Comparison of ENCODE assay signal across 8 mouse cellular contexts in genomic region chr6:125046691-125047090, GRCm38 (mm10). TPM values are rescaled to one million over a fixed set of nuclear protein-coding genes. Genes with fewer than 3 reads are reported as not detected.
A peak's percentile ranks its signal among the peaks of the same experiment; 100 is the strongest.
DNase-seq lines count a peak whose midpoint lies in the region; ATAC-seq and TF ChIP-seq lines count a peak whose summit lies in the region.

No protein-coding gene starts in this region.

- WGBS in bone marrow, adult 2 months: 30% methylated on average over 5 of the region's 5 CpGs
- WGBS in heart, embryonic 16.5 days: 36% methylated on average over 5 of the region's 5 CpGs
- WGBS in liver, embryonic 11.5 days: 38% methylated on average over 5 of the region's 5 CpGs
- 51% methylated on average over 5 of the region's 5 CpGs for WGBS in neural tube, embryonic 11.5 days
- WGBS in stomach, embryonic 15.5 days: 28% methylated on average over 5 of the region's 5 CpGs

- peak; percentile 88 for TF ChIP-seq CTCF in bone marrow, adult 2 months (IDR thresholded peaks at IDR 0.05; ENCODE audit: control insufficient read depth, insufficient read depth, low read length)
- TF ChIP-seq CTCF in embryonic fibroblast, embryonic 13.5 days (IDR thresholded peaks at IDR 0.05; ENCODE audit: borderline replicate concordance, insufficient read depth, low read length): peak; percentile 55; the same call in 1 of the 2 replicates

- peak; percentile 79 for ATAC-seq in CD4-positive, CD25-positive, alpha-beta regulatory T cell, adult 4 months
- ATAC-seq in heart, embryonic 16.5 days (replicated peaks; ENCODE audit: extremely low read depth, insufficient read depth, low FRiP score): peak; percentile 47; the same call in 1 of the 2 replicates
- peak; percentile 33 for ATAC-seq in liver, embryonic 11.5 days (replicated peaks; ENCODE audit: low FRiP score)
- ATAC-seq in neural tube, embryonic 11.5 days (ENCODE audit: insufficient read depth, low FRiP score, low TSS enrichment): peak; percentile 51; the same call in 1 of the 2 replicates
- 0 out of 2 replicates have a peak, but pooled peaks have one; percentile 19 for ATAC-seq in stomach, embryonic 15.5 days (ENCODE audit: insufficient read depth, low FRiP score, low read depth)

- no peak overlapping the region for H3K27ac ChIP-seq in bone marrow, adult 2 months (ENCODE audit: control insufficient read depth, insufficient read depth, low read depth, low read length, poor library complexity)
- H3K27ac ChIP-seq in embryonic fibroblast, embryonic 13.5 days (ENCODE audit: insufficient read depth, low read length): no peak overlapping the region
- no peak overlapping the region for H3K27ac ChIP-seq in heart, embryonic 16.5 days (ENCODE audit: low read length)
- no peak overlapping the region for H3K27ac ChIP-seq in liver, embryonic 11.5 days (ENCODE audit: low read depth, low read length)
- no peak overlapping the region for H3K27ac ChIP-seq in neural tube, embryonic 11.5 days (ENCODE audit: low read depth, low read length)
- H3K27ac ChIP-seq in stomach, embryonic 15.5 days: no peak overlapping the region

- no peaks in the 10 kb centered on the region for H3K27me3 ChIP-seq in heart, embryonic 16.5 days (ENCODE audit: control insufficient read depth, insufficient read depth, low read length)
- no peaks in the 10 kb centered on the region for H3K27me3 ChIP-seq in liver, embryonic 11.5 days (replicated peaks; ENCODE audit: control insufficient read depth, insufficient read depth, low read length)
- H3K27me3 ChIP-seq in neural tube, embryonic 11.5 days (ENCODE audit: control insufficient read depth, insufficient read depth, low read length): no peaks in the 10 kb centered on the region
- H3K27me3 ChIP-seq in stomach, embryonic 15.5 days (replicated peaks): no peaks in the 10 kb centered on the region

- H3K9ac ChIP-seq in heart, embryonic 16.5 days (ENCODE audit: low read length): no peak overlapping the region
- no peak overlapping the region for H3K9ac ChIP-seq in liver, embryonic 11.5 days (ENCODE audit: low read depth, low read length)
- H3K9ac ChIP-seq in neural tube, embryonic 11.5 days (ENCODE audit: low read length): no peak overlapping the region
- H3K9ac ChIP-seq in stomach, embryonic 15.5 days: no peak overlapping the region

- peaks cover 57% of the 10 kb centered on the region for H3K36me3 ChIP-seq in heart, embryonic 16.5 days (ENCODE audit: control insufficient read depth, insufficient read depth)
- H3K36me3 ChIP-seq in liver, embryonic 11.5 days (ENCODE audit: control insufficient read depth, insufficient read depth, low read length): peaks cover 26% of the 10 kb centered on the region
- peaks cover 18% of the 10 kb centered on the region for H3K36me3 ChIP-seq in neural tube, embryonic 11.5 days (ENCODE audit: control insufficient read depth, insufficient read depth, low read length)
- H3K36me3 ChIP-seq in stomach, embryonic 15.5 days: peaks cover 43% of the 10 kb centered on the region

- H3K9me3 ChIP-seq in heart, embryonic 16.5 days (replicated peaks; ENCODE audit: control insufficient read depth, low read length): no peaks in the 10 kb centered on the region
- H3K9me3 ChIP-seq in liver, embryonic 11.5 days (ENCODE audit: control insufficient read depth, low read length): no peaks in the 10 kb centered on the region
- H3K9me3 ChIP-seq in neural tube, embryonic 11.5 days (ENCODE audit: control insufficient read depth, low read length): no peaks in the 10 kb centered on the region
- no peaks in the 10 kb centered on the region for H3K9me3 ChIP-seq in stomach, embryonic 15.5 days

- TF ChIP-seq POLR2A in bone marrow, adult 2 months (IDR thresholded peaks at IDR 0.05; ENCODE audit: borderline replicate concordance, control insufficient read depth, low read depth, low read length): no peak
- no peak for TF ChIP-seq POLR2A in embryonic fibroblast, embryonic 13.5 days (IDR thresholded peaks at IDR 0.05; ENCODE audit: low read depth, low read length)

- no peak overlapping the region for H3K4me2 ChIP-seq in heart, embryonic 16.5 days (ENCODE audit: low read depth, low read length)
- no peak overlapping the region for H3K4me2 ChIP-seq in liver, embryonic 11.5 days
- H3K4me2 ChIP-seq in neural tube, embryonic 11.5 days (ENCODE audit: low read depth): no peak overlapping the region
- H3K4me2 ChIP-seq in stomach, embryonic 15.5 days: no peak overlapping the region

- peak; percentile 92 for DNase-seq in kidney, postnatal 10 days
- DNase-seq in liver, embryonic 11.5 days (ENCODE audit: low spot score): peak; percentile 72
- peak; percentile 83 for DNase-seq in neural tube, embryonic 11.5 days (ENCODE audit: low spot score)

- no peak overlapping the region for H3K4me3 ChIP-seq in bone marrow, adult 2 months (replicated peaks; ENCODE audit: control insufficient read depth, low read depth, low read length)
- H3K4me3 ChIP-seq in embryonic fibroblast, embryonic 13.5 days (ENCODE audit: insufficient read depth, low read length): no peak overlapping the region
- H3K4me3 ChIP-seq in heart, embryonic 16.5 days (ENCODE audit: low read length): no peak overlapping the region
- no peak overlapping the region for H3K4me3 ChIP-seq in liver, embryonic 11.5 days (ENCODE audit: low read depth, low read length)
- no peak overlapping the region for H3K4me3 ChIP-seq in neural tube, embryonic 11.5 days (ENCODE audit: low read depth, low read length)
- H3K4me3 ChIP-seq in stomach, embryonic 15.5 days (replicated peaks): no peak overlapping the region

- H3K4me1 ChIP-seq in bone marrow, adult 2 months (ENCODE audit: control insufficient read depth, insufficient read depth, low read length): no peaks in the 10 kb centered on the region
- no peaks in the 10 kb centered on the region for H3K4me1 ChIP-seq in embryonic fibroblast, embryonic 13.5 days (ENCODE audit: control insufficient read depth, insufficient read depth, low read length)
- no peaks in the 10 kb centered on the region for H3K4me1 ChIP-seq in heart, embryonic 16.5 days (ENCODE audit: control insufficient read depth, insufficient read depth, low read length)
- H3K4me1 ChIP-seq in liver, embryonic 11.5 days (replicated peaks; ENCODE audit: control insufficient read depth, insufficient read depth, low read length): peaks cover 9% of the 10 kb centered on the region; the same call in 1 of the 2 replicates
- H3K4me1 ChIP-seq in neural tube, embryonic 11.5 days (ENCODE audit: control insufficient read depth, insufficient read depth, low read length): no peaks in the 10 kb centered on the region
- H3K4me1 ChIP-seq in stomach, embryonic 15.5 days: no peaks in the 10 kb centered on the region

RNA-seq across cellular contexts. Expression of gene Acrbp, which starts 2.8 kb away (rescaled TPM):
- 10 to 100 TPM; 24.6 to 25.9 TPM for polyA plus RNA-seq in CD4-positive, CD25-positive, alpha-beta regulatory T cell, adult 4 months (2017; shearing (Covaris generic))
- polyA plus RNA-seq in bone marrow, adult 2 months (2011; ENCODE audit: insufficient read depth, insufficient read length, low replicate concordance, missing spikeins): 24.3 and 45.9 TPM in 2 replicates
- 2.5 and 5.4 TPM in 2 replicates for polyA plus RNA-seq in embryonic fibroblast, embryonic 13.5 days (2011; ENCODE audit: insufficient read length, low read depth, missing spikeins)
- polyA plus RNA-seq in heart, embryonic 16.5 days (2015; fragmentation: Nextera tagmentation; extraction: Ambion mirVana): 8.0 TPM in 2 replicates
- polyA plus RNA-seq in liver, embryonic 11.5 days (2014; fragmentation: Nextera tagmentation; extraction: Ambion mirVana): 6.0 and 7.4 TPM in 2 replicates
- polyA plus RNA-seq in neural tube, embryonic 11.5 days (2014; fragmentation: Nextera tagmentation; extraction: Ambion mirVana): 10.9 and 11.7 TPM in 2 replicates
- polyA plus RNA-seq in stomach, embryonic 15.5 days (2015; fragmentation: Nextera tagmentation; extraction: Ambion mirVana): 9.9 and 11.8 TPM in 2 replicates

RNA-seq across cellular contexts. Expression of gene Ing4, which starts 7.1 kb away (rescaled TPM):
- polyA plus RNA-seq in CD4-positive, CD25-positive, alpha-beta regulatory T cell, adult 4 months (2017; shearing (Covaris generic)): 10 to 100 TPM; 48.3 to 64.6 TPM
- 19.6 and 42.0 TPM in 2 replicates for polyA plus RNA-seq in bone marrow, adult 2 months (2011; ENCODE audit: insufficient read depth, insufficient read length, low replicate concordance, missing spikeins)
- 48.3 and 52.2 TPM in 2 replicates for polyA plus RNA-seq in embryonic fibroblast, embryonic 13.5 days (2011; ENCODE audit: insufficient read length, low read depth, missing spikeins)
- polyA plus RNA-seq in heart, embryonic 16.5 days (2015; fragmentation: Nextera tagmentation; extraction: Ambion mirVana): 77.5 and 89.0 TPM in 2 replicates
- 60.0 and 63.8 TPM in 2 replicates for polyA plus RNA-seq in liver, embryonic 11.5 days (2014; fragmentation: Nextera tagmentation; extraction: Ambion mirVana)
- polyA plus RNA-seq in neural tube, embryonic 11.5 days (2014; fragmentation: Nextera tagmentation; extraction: Ambion mirVana): 130 and 132 TPM in 2 replicates
- 102 and 115 TPM in 2 replicates for polyA plus RNA-seq in stomach, embryonic 15.5 days (2015; fragmentation: Nextera tagmentation; extraction: Ambion mirVana)

RNA-seq across cellular contexts. Expression of gene Lpar5, which starts 21.0 kb away (rescaled TPM):
- polyA plus RNA-seq in CD4-positive, CD25-positive, alpha-beta regulatory T cell, adult 4 months (2017; shearing (Covaris generic)): 10 to 100 TPM; 12.1 to 19.9 TPM
- polyA plus RNA-seq in bone marrow, adult 2 months (2011; ENCODE audit: insufficient read depth, insufficient read length, low replicate concordance, missing spikeins): not detected in 2 replicates
- polyA plus RNA-seq in embryonic fibroblast, embryonic 13.5 days (2011; ENCODE audit: insufficient read length, low read depth, missing spikeins): not detected in 2 replicates
- 0.55 and 1.6 TPM in 2 replicates for polyA plus RNA-seq in heart, embryonic 16.5 days (2015; fragmentation: Nextera tagmentation; extraction: Ambion mirVana)
- polyA plus RNA-seq in liver, embryonic 11.5 days (2014; fragmentation: Nextera tagmentation; extraction: Ambion mirVana): 2.6 and 3.2 TPM in 2 replicates
- polyA plus RNA-seq in neural tube, embryonic 11.5 days (2014; fragmentation: Nextera tagmentation; extraction: Ambion mirVana): 0.34 and 0.57 TPM in 2 replicates
- polyA plus RNA-seq in stomach, embryonic 15.5 days (2015; fragmentation: Nextera tagmentation; extraction: Ambion mirVana): 4.6 and 5.0 TPM in 2 replicates

RNA-seq across cellular contexts. Expression of gene Zfp384, which starts 37.7 kb away (rescaled TPM):
- 1 to 10 TPM; 3.9 to 4.4 TPM for polyA plus RNA-seq in CD4-positive, CD25-positive, alpha-beta regulatory T cell, adult 4 months (2017; shearing (Covaris generic))
- polyA plus RNA-seq in bone marrow, adult 2 months (2011; ENCODE audit: insufficient read depth, insufficient read length, low replicate concordance, missing spikeins): 26.2 and 46.0 TPM in 2 replicates
- 46.3 and 63.5 TPM in 2 replicates for polyA plus RNA-seq in embryonic fibroblast, embryonic 13.5 days (2011; ENCODE audit: insufficient read length, low read depth, missing spikeins)
- 8.7 and 9.6 TPM in 2 replicates for polyA plus RNA-seq in heart, embryonic 16.5 days (2015; fragmentation: Nextera tagmentation; extraction: Ambion mirVana)
- polyA plus RNA-seq in liver, embryonic 11.5 days (2014; fragmentation: Nextera tagmentation; extraction: Ambion mirVana): 7.6 and 7.9 TPM in 2 replicates
- polyA plus RNA-seq in neural tube, embryonic 11.5 days (2014; fragmentation: Nextera tagmentation; extraction: Ambion mirVana): 9.7 and 10.2 TPM in 2 replicates
- polyA plus RNA-seq in stomach, embryonic 15.5 days (2015; fragmentation: Nextera tagmentation; extraction: Ambion mirVana): 17.2 and 19.4 TPM in 2 replicates

RNA-seq across cellular contexts. Expression of gene Chd4, which starts 49.1 kb away (rescaled TPM):
- polyA plus RNA-seq in CD4-positive, CD25-positive, alpha-beta regulatory T cell, adult 4 months (2017; shearing (Covaris generic)): 10 to 100 TPM; 61.4 to 71.9 TPM
- polyA plus RNA-seq in bone marrow, adult 2 months (2011; ENCODE audit: insufficient read depth, insufficient read length, low replicate concordance, missing spikeins): 66.8 and 106 TPM in 2 replicates
- 156 and 178 TPM in 2 replicates for polyA plus RNA-seq in embryonic fibroblast, embryonic 13.5 days (2011; ENCODE audit: insufficient read length, low read depth, missing spikeins)
- polyA plus RNA-seq in heart, embryonic 16.5 days (2015; fragmentation: Nextera tagmentation; extraction: Ambion mirVana): 50.6 and 63.0 TPM in 2 replicates
- 62.5 and 71.6 TPM in 2 replicates for polyA plus RNA-seq in liver, embryonic 11.5 days (2014; fragmentation: Nextera tagmentation; extraction: Ambion mirVana)
- polyA plus RNA-seq in neural tube, embryonic 11.5 days (2014; fragmentation: Nextera tagmentation; extraction: Ambion mirVana): 117 and 123 TPM in 2 replicates
- polyA plus RNA-seq in stomach, embryonic 15.5 days (2015; fragmentation: Nextera tagmentation; extraction: Ambion mirVana): 58.6 and 62.3 TPM in 2 replicates

Comparison
In these comparisons a context has a peak if more than half of its experiments do, and no peak if none do; other contexts are left out.
1. ATAC-seq: peak in every context shown above with its lines; median percentile 79 in CD4-positive, CD25-positive, alpha-beta regulatory T cell, adult 4 months; 51 in neural tube, embryonic 11.5 days; 47 in heart, embryonic 16.5 days; 33 in liver, embryonic 11.5 days; 19 in stomach, embryonic 15.5 days.